Mouse (Mus musculus) midbrain, embryonic 11.5 days (tissue): ENCODE data around the gene Rfk. TPM values are rescaled to one million over a fixed set of nuclear protein-coding genes. Genes with fewer than 3 reads are reported as not detected.

Experiments
- ATAC-seq: fragments of 200-750 bp; cut with Nextera tagmentation; 2 replicates; pipeline ENCODE4 v1.8.0; 2017; ENCODE audit warnings: moderate TSS enrichment, moderate library complexity; ENCODE audit not compliant: low FRiP score
- DNase-seq: peaks from one replicate; pipeline ENCODE4 v3.0.0; 2015; ENCODE audit warnings: low spot score; ENCODE audit errors: missing footprints
- H3K27ac ChIP-seq: fragments of 300-500 bp; sonication (generic); 2 replicates; pipeline ENCODE4 v1.5.1; 2014; ENCODE audit warnings: low read depth, low read length
- H3K27me3 ChIP-seq: fragments of 300-500 bp; sonication (generic); 2 replicates; pipeline ENCODE4 v1.6.1; 2014; ENCODE audit warnings: mild to moderate bottlenecking, low read length, moderate library complexity, mixed read lengths; ENCODE audit not compliant: control insufficient read depth, insufficient read depth
- H3K36me3 ChIP-seq: fragments of 300-500 bp; sonication (generic); 2 replicates; pipeline ENCODE4 v1.6.1; 2014; ENCODE audit warnings: mild to moderate bottlenecking, low read length, moderate library complexity, mixed read lengths; ENCODE audit not compliant: control insufficient read depth, insufficient read depth
- H3K4me1 ChIP-seq: fragments of 300-500 bp; sonication (generic); 2 replicates; pipeline ENCODE4 v1.6.1; 2014; ENCODE audit warnings: low read length; ENCODE audit not compliant: control insufficient read depth, insufficient read depth
- H3K4me2 ChIP-seq: fragments of 300-500 bp; sonication (generic); 2 replicates; pipeline ENCODE4 v1.6.1; 2014; ENCODE audit warnings: mild to moderate bottlenecking, moderate library complexity
- H3K4me3 ChIP-seq: fragments of 300-500 bp; sonication (generic); 2 replicates; pipeline ENCODE4 v1.5.1; 2014; ENCODE audit warnings: low read depth, low read length
- H3K9ac ChIP-seq: fragments of 300-500 bp; sonication (generic); 2 replicates; pipeline ENCODE4 v1.6.1; 2014; ENCODE audit warnings: low read length
- H3K9me3 ChIP-seq: fragments of 300-500 bp; sonication (generic); 2 replicates; pipeline ENCODE4 v1.6.1; 2016; ENCODE audit warnings: low read length; ENCODE audit not compliant: control insufficient read depth
- WGBS: fragments of 180-500 bp; shearing (Covaris S2); extraction: QIAGEN DNeasy Blood & Tissue Kit; methylation state at CpG from one replicate; pipeline ENCODE4 v1.1.7; 2014; 5-methylcytosine and 5-hydroxymethylcytosine counted together
- polyA plus RNA-seq: library from polyadenylated mRNA; unstranded; fragments of >200 nt; fragmentation: Nextera tagmentation; extraction: Ambion mirVana; gene quantifications from 2 replicates; pipeline ENCODE4 v1.2.1, GENCODE M21; 2014

Rfk gene
- polyA plus RNA-seq, 1 experiment from 2014 or later = 70.4 TPM

- Histone ChIP-seq H3K36me3 (no peaks in the 10 kb centered on the region), H3K4me3 (no peak within 1 kb of the TSS), H3K27me3 (no peaks in the 10 kb centered on the region), H3K4me1 (no peaks in the 10 kb centered on the region), H3K27ac (no peak within 1 kb of the TSS), H3K9ac (no peak within 1 kb of the TSS), H3K9me3 (no peaks in the 10 kb centered on the region), H3K4me2 (no peak within 1 kb of the TSS)
- ATAC-seq (no peak), DNase-seq (no peak)
- 82% methylated on average over 3 of the region's 3 CpGs for WGBS
These were observed 21.1 kb upstream of the Rfk start, which contains the start of gene Gcnt1 for GRCm38 (mm10) chr19:17372701-17373100. Gene Gcnt1 (minus strand): TSS chr19:17372844.

DNA sequence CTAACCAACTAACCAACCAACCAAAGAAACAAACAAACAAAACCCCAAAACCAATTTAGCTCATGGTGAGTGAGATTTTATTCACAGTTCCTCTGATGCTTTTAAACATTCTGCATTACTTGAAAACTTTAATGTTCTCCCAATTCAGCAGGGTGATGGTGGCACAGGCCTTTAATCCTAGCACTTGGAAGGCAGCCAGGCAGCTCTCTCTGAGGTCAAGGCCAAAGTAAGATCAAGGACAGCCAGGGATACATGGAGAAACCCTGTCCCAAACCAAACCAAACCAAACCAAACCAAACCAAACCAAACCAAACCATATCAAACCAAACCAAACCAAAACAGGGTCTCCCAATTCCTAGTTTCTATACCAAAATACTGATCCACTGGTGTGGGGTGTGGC, 15.0 kb upstream of the Rfk start:
- Histone ChIP-seq H3K4me3 (no peak overlapping the region), H3K27me3 (no peaks in the 10 kb centered on the region), H3K4me1 (no peaks in the 10 kb centered on the region), H3K4me2 (no peak overlapping the region), H3K36me3 (no peaks in the 10 kb centered on the region), H3K27ac (no peak overlapping the region), H3K9me3 (no peaks in the 10 kb centered on the region), H3K9ac (no peak overlapping the region)
- DNase-seq (no peak), ATAC-seq (no peak)

GRCm38 (mm10) chr19:17380549-17380948, 13.3 kb upstream of the Rfk start:
- Histone ChIP-seq H3K4me1 (no peaks in the 10 kb centered on the region), H3K9me3 (no peaks in the 10 kb centered on the region), H3K27me3 (no peaks in the 10 kb centered on the region), H3K36me3 (no peaks in the 10 kb centered on the region), H3K4me2 (no peak overlapping the region), H3K27ac (no peak overlapping the region), H3K9ac (no peak overlapping the region), H3K4me3 (no peak overlapping the region)
- WGBS = 82% methylated on average over 7 of the region's 7 CpGs
- ATAC-seq (no peak), DNase-seq (no peak)

GRCm38 (mm10) chr19:17382807-17383397, 10.9 kb upstream of the Rfk start:
- no peaks in the 10 kb centered on the region; the same call in 1 of the 2 replicates for H3K4me1 ChIP-seq
- ATAC-seq (no peak), DNase-seq (no peak)
- no peaks in the 10 kb centered on the region for H3K36me3 ChIP-seq
- H3K27ac ChIP-seq = no peak overlapping the region
- no peaks in the 10 kb centered on the region for H3K9me3 ChIP-seq
- no peak overlapping the region for H3K9ac ChIP-seq
- no peak overlapping the region for H3K4me3 ChIP-seq
- 86% methylated on average over 6 of the region's 6 CpGs for WGBS
- no peak overlapping the region for H3K4me2 ChIP-seq
- no peaks in the 10 kb centered on the region for H3K27me3 ChIP-seq

DNA sequence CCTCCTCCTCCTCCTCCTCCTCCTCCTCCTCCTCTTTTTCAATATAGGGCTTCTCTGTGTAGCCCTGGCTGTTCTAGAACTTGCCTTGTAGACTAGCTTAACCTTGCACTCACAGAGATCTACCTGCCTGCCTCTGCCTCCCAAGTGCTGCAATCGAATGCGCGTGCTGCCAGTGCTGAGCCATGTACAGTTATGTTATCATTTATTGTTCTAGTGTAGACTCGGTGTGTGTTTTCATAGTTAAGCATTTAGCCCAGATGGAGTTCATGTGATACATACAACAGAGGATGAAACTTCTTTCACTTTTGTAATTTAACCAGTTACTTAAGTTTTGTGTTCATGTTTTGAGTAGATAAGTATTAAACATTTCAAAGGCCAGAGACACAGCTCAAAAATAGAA, 8.8 kb upstream of the Rfk start:
- Histone ChIP-seq H3K9me3 (no peaks in the 10 kb centered on the region), H3K4me2 (no peak overlapping the region), H3K27ac (no peak overlapping the region), H3K9ac (no peak overlapping the region), H3K27me3 (no peaks in the 10 kb centered on the region), H3K4me3 (no peak overlapping the region), H3K4me1 (no peaks in the 10 kb centered on the region; the same call in 1 of the 2 replicates), H3K36me3 (no peaks in the 10 kb centered on the region)
- peak; percentile 59 for DNase-seq
- WGBS = 93% methylated on average over 4 of the region's 4 CpGs
- no peak for ATAC-seq

DNA sequence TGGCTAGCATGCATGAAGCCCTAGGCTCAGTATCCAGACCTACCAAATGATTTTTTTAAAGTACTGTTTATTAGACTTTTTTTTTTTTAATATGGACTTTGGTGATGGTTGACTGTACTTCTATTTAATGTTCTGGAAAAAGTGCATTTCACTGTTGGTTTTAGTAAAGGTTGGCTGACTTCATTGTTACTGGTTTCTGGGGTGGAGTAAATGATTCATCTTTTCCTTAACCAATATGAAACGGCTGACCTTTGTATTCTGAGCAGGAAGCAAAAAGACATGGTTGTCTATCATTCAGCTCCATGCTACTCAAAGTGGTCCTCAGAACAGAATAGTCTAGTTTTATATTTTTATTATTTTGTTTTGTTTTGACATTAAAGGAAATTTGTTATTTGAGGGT, 8.4 kb upstream of the Rfk start:
- H3K4me3 ChIP-seq = no peak overlapping the region
- H3K9me3 ChIP-seq = no peaks in the 10 kb centered on the region
- H3K27me3 ChIP-seq = no peaks in the 10 kb centered on the region
- H3K9ac ChIP-seq = no peak overlapping the region
- H3K4me2 ChIP-seq = no peak overlapping the region
- no peak overlapping the region for H3K27ac ChIP-seq
- H3K4me1 ChIP-seq = no peaks in the 10 kb centered on the region; the same call in 1 of the 2 replicates
- ATAC-seq (no peak), DNase-seq (peak; percentile 75)
- 56% methylated on average over 1 of the region's 1 CpGs for whole genome bisulfite sequencing
- no peaks in the 10 kb centered on the region for H3K36me3 ChIP-seq

DNA sequence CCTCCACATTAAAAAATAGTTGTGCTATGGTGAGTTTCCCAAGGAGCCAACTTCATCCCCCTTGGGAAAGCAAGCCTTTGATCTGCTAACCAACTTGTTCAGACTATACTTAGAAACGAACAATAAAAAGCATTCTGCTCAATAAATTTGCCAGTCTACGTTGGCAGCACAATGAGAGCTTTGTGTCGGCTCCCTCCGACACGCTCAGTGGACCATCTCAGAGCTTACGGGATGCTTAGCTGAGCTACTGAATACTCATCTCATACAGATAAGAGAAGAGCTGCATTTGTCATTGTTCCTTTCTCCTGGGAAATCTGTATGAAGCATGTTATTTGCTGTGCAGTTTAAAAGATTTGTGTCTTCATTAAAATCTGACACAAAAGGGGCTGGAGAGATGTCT, 7.4 kb upstream of the Rfk start:
- no peaks in the 10 kb centered on the region for H3K36me3 ChIP-seq
- no peak overlapping the region for H3K27ac ChIP-seq
- no peaks in the 10 kb centered on the region for H3K27me3 ChIP-seq
- WGBS = 25% methylated on average over 6 of the region's 6 CpGs
- no peak overlapping the region for H3K9ac ChIP-seq
- ATAC-seq (peak; percentile 71; the same call in 1 of the 2 replicates), DNase-seq (peak; percentile 90)
- H3K4me3 ChIP-seq = no peak overlapping the region
- H3K9me3 ChIP-seq = no peaks in the 10 kb centered on the region
- no peak overlapping the region for H3K4me2 ChIP-seq
- H3K4me1 ChIP-seq = no peaks in the 10 kb centered on the region; the same call in 1 of the 2 replicates

DNA sequence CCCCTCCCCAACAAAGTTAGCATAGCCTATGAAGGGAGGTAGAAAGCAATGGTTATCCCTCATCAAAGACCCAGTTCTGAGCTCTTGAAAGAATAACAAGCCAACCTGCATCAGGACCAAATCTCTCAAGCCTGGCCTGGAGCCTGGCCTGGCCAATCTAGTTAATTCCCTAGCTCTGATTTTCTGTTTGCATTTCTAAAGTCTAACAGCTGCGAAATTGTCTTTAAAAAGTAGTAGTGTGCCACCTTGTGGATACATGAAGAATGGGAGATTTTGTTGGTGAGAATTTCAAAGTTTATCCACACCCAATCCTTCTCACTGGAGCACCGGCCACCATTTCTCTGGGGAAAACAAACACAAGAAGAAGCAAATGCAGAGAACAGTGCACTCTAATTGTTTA, 5.4 kb upstream of the Rfk start:
- 24% methylated on average over 2 of the region's 2 CpGs for WGBS
- no peak overlapping the region for H3K4me2 ChIP-seq
- H3K4me1 ChIP-seq = no peaks in the 10 kb centered on the region; the same call in 1 of the 2 replicates
- H3K4me3 ChIP-seq = no peak overlapping the region
- no peak overlapping the region for H3K9ac ChIP-seq
- H3K27ac ChIP-seq = no peak overlapping the region
- DNase-seq = peak; percentile 86
- ATAC-seq = no peak
- H3K27me3 ChIP-seq = peaks cover 10% of the 10 kb centered on the region; the same call in 1 of the 2 replicates
- no peaks in the 10 kb centered on the region for H3K36me3 ChIP-seq
- no peaks in the 10 kb centered on the region for H3K9me3 ChIP-seq

DNA sequence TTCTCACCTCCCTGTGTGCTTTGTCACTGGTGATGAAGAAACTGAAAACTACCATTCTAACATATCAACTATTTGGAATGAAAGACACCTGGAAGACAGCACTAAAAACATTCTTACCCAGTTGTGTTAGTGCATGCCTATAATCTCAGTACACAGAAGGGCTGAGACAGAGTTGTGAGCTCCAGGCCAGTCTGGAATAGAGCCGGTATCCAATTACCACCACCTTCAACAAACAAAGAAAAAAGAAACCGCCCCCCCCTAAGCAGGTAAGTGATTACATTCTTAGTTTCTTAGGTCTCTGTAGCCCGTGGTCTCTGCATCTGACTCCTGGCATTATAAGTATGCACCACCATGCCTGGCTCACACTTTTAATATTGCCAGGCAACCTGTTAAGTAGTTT, 977 bp upstream of the Rfk start:
- no peaks in the 10 kb centered on the region for H3K9me3 ChIP-seq
- peaks cover 2% of the 10 kb centered on the region; the same call in 1 of the 2 replicates for H3K4me1 ChIP-seq
- no peak overlapping the region for H3K9ac ChIP-seq
- 13% methylated on average over 3 of the region's 3 CpGs for WGBS
- no peak overlapping the region for H3K4me3 ChIP-seq
- no peak overlapping the region for H3K4me2 ChIP-seq
- DNase-seq (peak; percentile 83), ATAC-seq (no peak)
- H3K36me3 ChIP-seq = no peaks in the 10 kb centered on the region
- no peak overlapping the region for H3K27ac ChIP-seq
- peaks cover 10% of the 10 kb centered on the region; the same call in 1 of the 2 replicates for H3K27me3 ChIP-seq
